Mouse (Mus musculus): ENCODE results near the gene Gpatch2.

Gpatch2 gene

GRCm38 (mm10) chr1:187215181-187216116 lies at the start of gene Gpatch2, which contains the start of gene Spata17:
Gpatch2 (plus strand) TSS chr1:187215508.
Spata17 (minus strand) TSS chr1:187215465.
- peak; percentile 85 to 87 for DNase-seq

GRCm38 (mm10) chr1:187169646-187170045 lies 45.7 kb upstream of the Gpatch2 start:
- no peak for DNase-seq

- no peak for DNase-seq
Measured at GRCm38 (mm10) chr1:187170361-187170760, 44.9 kb upstream of the Gpatch2 start.

- no peak for DNase-seq
Measured at GRCm38 (mm10) chr1:187175991-187176390, 39.3 kb upstream of the Gpatch2 start.

GRCm38 (mm10) chr1:187178546-187178945 lies 36.8 kb upstream of the Gpatch2 start:
- DNase-seq: no peak

- no peak for DNase-seq
Measured at GRCm38 (mm10) chr1:187205506-187205905, 9.8 kb upstream of the Gpatch2 start.

GRCm38 (mm10) chr1:187209496-187209895 lies 5.8 kb upstream of the Gpatch2 start:
- DNase-seq: no peak

- no peak for DNase-seq
Measured at GRCm38 (mm10) chr1:187210736-187211135, 4.6 kb upstream of the Gpatch2 start.

GRCm38 (mm10) chr1:187216620-187217410 lies 1.5 kb downstream of the Gpatch2 start:
- DNase-seq: no peak

GRCm38 (mm10) chr1:187220756-187221155 lies 5.4 kb downstream of the Gpatch2 start:
- no peak for DNase-seq

GRCm38 (mm10) chr1:187226328-187227025 lies 11.2 kb downstream of the Gpatch2 start:
- DNase-seq: no peak

- no peak for DNase-seq
Measured at GRCm38 (mm10) chr1:187228414-187229146, 13.3 kb downstream of the Gpatch2 start.

GRCm38 (mm10) chr1:187230255-187230654 lies 14.9 kb downstream of the Gpatch2 start:
- DNase-seq: no peak

GRCm38 (mm10) chr1:187232196-187232955 lies 17.1 kb downstream of the Gpatch2 start:
- no peak for DNase-seq

- DNase-seq: peak; percentile 67 to 79
Measured at GRCm38 (mm10) chr1:187232996-187233615, 17.8 kb downstream of the Gpatch2 start.

GRCm38 (mm10) chr1:187235161-187235560 lies 19.9 kb downstream of the Gpatch2 start:
- no peak for DNase-seq

- DNase-seq: no peak
Measured at GRCm38 (mm10) chr1:187236296-187236695, 21.0 kb downstream of the Gpatch2 start.

GRCm38 (mm10) chr1:187238061-187238460 lies 22.8 kb downstream of the Gpatch2 start:
- DNase-seq: no peak

- DNase-seq: no peak
Measured at GRCm38 (mm10) chr1:187240304-187240703, 25.0 kb downstream of the Gpatch2 start.

- DNase-seq: no peak
Measured at GRCm38 (mm10) chr1:187241329-187241728, 26.0 kb downstream of the Gpatch2 start.

- DNase-seq: no peak
Measured at GRCm38 (mm10) chr1:187244734-187245133, 29.4 kb downstream of the Gpatch2 start.
